Mouse (Mus musculus) adrenal gland, adult 8-10 months (tissue): ENCODE measurements around the gene Pakap. TPM values are rescaled to one million over a fixed set of nuclear protein-coding genes. Genes with fewer than 3 reads are reported as not detected.
A peak's percentile ranks its signal among the peaks of the same experiment; 100 is the strongest.

ENCODE experiments used
- DNase-seq: peaks from one replicate; pipeline ENCODE4 v3.0.0; 2022
- total RNA-seq, 4 experiments: library from RNA; stranded (reverse); gene quantifications; 2 replicates each; pipeline ENCODE4 v1.2.4; 2022

Pakap gene
- total RNA-seq, 4 experiments from 2014 or later: 35.3 to 97.4 (median 63.1) TPM

- DNase-seq: no peak
Observed at GRCm38 (mm10) chr4:57919494-57920423, 351.8 kb downstream of the Pakap start.

GRCm38 (mm10) chr4:57920522-57920921, 352.5 kb downstream of the Pakap start:
- no peak for DNase-seq

GRCm38 (mm10) chr4:57922171-57922570, 354.2 kb downstream of the Pakap start:
- DNase-seq: peak; percentile 36

- no peak for DNase-seq
Observed at GRCm38 (mm10) chr4:57924556-57925071, 356.6 kb downstream of the Pakap start.

GRCm38 (mm10) chr4:57927464-57928205, 359.7 kb downstream of the Pakap start:
- DNase-seq: no peak

GRCm38 (mm10) chr4:57930559-57931170, 362.7 kb downstream of the Pakap start:
- DNase-seq: no peak

- DNase-seq: no peak
Observed at GRCm38 (mm10) chr4:57934181-57934580, 366.2 kb downstream of the Pakap start.

GRCm38 (mm10) chr4:57937292-57937691, 369.3 kb downstream of the Pakap start:
- DNase-seq: no peak

- DNase-seq: no peak
Observed at GRCm38 (mm10) chr4:57940631-57941030, 372.7 kb downstream of the Pakap start.

- no peak for DNase-seq
Observed at GRCm38 (mm10) chr4:57942892-57943291, 374.9 kb downstream of the Pakap start.

Other genes starting within 250 kb of the Pakap start
- gene Palm2, start 133.9 kb upstream of the Pakap start, total RNA-seq: 10 to 100 TPM in 3 of 4 experiments, 1 to 10 TPM in 1; 9.8 to 42.5 (median 29.2) TPM
- 100 to 1,000 TPM; 136 to 169 (median 139) TPM for gene Akap2, start 149.5 kb downstream of the Pakap start, total RNA-seq